Mouse (Mus musculus): ENCODE data around the gene Myh14. TPM values are rescaled to one million over a fixed set of nuclear protein-coding genes. Genes with fewer than 3 reads are reported as not detected.

The Myh14 gene
- polyA plus RNA-seq, 1 experiment from 2014 or later: 1.6 TPM

DNA sequence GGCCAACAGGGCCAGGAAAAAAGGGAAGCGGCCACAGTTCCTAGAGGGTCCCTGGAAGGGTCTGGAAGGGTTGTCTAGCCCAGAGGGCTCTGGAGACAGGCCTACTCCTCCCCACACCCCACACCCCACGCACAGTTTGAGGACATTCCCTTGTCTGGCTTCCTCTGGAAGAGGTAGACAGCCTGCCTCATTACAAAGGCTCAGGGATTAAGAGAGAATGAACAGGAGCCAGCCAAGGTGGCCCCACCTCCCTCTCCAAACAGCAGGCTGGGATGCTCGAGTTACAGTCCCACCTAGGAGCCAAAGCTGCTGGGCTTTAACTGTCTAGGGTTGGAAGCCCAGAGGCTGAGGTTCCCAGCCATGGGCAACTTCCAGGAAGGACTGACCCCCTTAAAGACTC is 8.1 kb downstream of the Myh14 start:
- 13% methylated on average over 3 of the region's 3 CpGs for WGBS
- Histone ChIP-seq H3K36me3 (ENCODE audit: control insufficient read depth, insufficient read depth) (no peaks in the 10 kb centered on the region), H3K9me3 (ENCODE audit: control insufficient read depth, low read length) (0 out of 2 replicates have a peak, but pooled peaks cover 2% of the 10 kb centered on the region), H3K9ac (replicated peaks; ENCODE audit: low read depth, low read length) (no peak overlapping the region), H3K27me3 (replicated peaks; ENCODE audit: control insufficient read depth, insufficient read depth, low read length) (no peaks in the 10 kb centered on the region), H3K27ac (ENCODE audit: low read length) (no peak overlapping the region), H3K4me1 (replicated peaks; ENCODE audit: control insufficient read depth, insufficient read depth, low read length) (no peaks in the 10 kb centered on the region), H3K4me2 (ENCODE audit: low read length) (no peak overlapping the region), H3K4me3 (replicated peaks; ENCODE audit: low read length) (no peak overlapping the region)
- no peak for ATAC-seq

DNA sequence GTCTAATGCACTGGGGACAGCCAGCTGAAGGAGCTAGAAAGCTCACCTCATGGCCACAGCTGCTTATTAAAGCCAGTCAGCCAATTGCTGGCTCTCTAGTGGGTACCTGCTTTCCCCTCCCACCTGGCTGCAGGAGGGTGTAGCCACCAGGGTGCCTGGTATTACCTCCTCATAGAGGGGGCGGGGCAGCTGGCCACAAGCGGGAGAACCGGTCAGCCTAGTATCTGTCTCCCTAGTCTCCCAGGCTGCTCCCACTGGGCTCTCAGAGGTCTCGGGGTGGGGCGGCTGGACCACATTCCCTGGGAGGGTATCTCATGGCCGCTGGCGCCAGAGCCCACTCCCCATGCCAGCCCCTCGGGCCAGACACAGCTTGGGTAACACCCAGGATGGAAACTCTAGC is 8.5 kb downstream of the Myh14 start:
- Histone ChIP-seq H3K27me3 (replicated peaks; ENCODE audit: control insufficient read depth, insufficient read depth, low read length) (no peaks in the 10 kb centered on the region), H3K9me3 (ENCODE audit: control insufficient read depth, low read length) (0 out of 2 replicates have a peak, but pooled peaks cover 2% of the 10 kb centered on the region), H3K9ac (replicated peaks; ENCODE audit: low read depth, low read length) (no peak overlapping the region), H3K4me1 (replicated peaks; ENCODE audit: control insufficient read depth, insufficient read depth, low read length) (no peaks in the 10 kb centered on the region), H3K36me3 (ENCODE audit: control insufficient read depth, insufficient read depth) (no peaks in the 10 kb centered on the region), H3K4me3 (replicated peaks; ENCODE audit: low read length) (no peak overlapping the region), H3K4me2 (ENCODE audit: low read length) (no peak overlapping the region), H3K27ac (ENCODE audit: low read length) (no peak overlapping the region)
- WGBS: 17% methylated on average over 8 of the region's 8 CpGs
- no peak for ATAC-seq

GRCm38 (mm10) chr7:44661219-44661618 is 9.4 kb downstream of the Myh14 start:
- Histone ChIP-seq H3K36me3 (ENCODE audit: control insufficient read depth, insufficient read depth) (no peaks in the 10 kb centered on the region), H3K4me1 (replicated peaks; ENCODE audit: control insufficient read depth, insufficient read depth, low read length) (no peaks in the 10 kb centered on the region), H3K27me3 (replicated peaks; ENCODE audit: control insufficient read depth, insufficient read depth, low read length) (no peaks in the 10 kb centered on the region), H3K4me2 (ENCODE audit: low read length) (no peak overlapping the region), H3K9me3 (ENCODE audit: control insufficient read depth, low read length) (no peaks in the 10 kb centered on the region), H3K9ac (replicated peaks; ENCODE audit: low read depth, low read length) (no peak overlapping the region), H3K4me3 (replicated peaks; ENCODE audit: low read length) (no peak overlapping the region), H3K27ac (ENCODE audit: low read length) (no peak overlapping the region)
- WGBS: 77% methylated on average over 5 of the region's 5 CpGs
- no peak; the same call in 1 of the 2 replicates for ATAC-seq

DNA sequence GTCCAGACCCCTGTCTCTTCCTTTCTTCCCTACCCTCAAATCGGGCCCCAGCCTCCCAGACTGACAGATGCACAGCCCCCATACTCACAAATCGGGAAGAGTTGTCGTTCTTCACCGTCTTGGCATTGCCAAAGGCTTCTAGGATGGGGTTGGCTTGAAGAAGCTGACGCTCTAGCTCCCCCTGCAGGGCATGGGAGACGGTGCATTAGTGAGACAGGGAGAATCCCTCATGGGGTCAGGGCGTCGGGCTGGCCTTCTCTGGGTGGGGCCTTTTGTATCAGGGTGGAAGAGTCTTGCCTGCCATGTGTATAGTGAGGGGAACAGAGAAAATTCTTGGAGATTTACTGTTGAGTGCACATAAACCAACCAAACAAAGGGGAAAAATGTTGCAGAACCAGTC is 15.1 kb downstream of the Myh14 start:
- Histone ChIP-seq H3K9me3 (ENCODE audit: control insufficient read depth, low read length) (no peaks in the 10 kb centered on the region), H3K9ac (replicated peaks; ENCODE audit: low read depth, low read length) (no peak overlapping the region), H3K36me3 (ENCODE audit: control insufficient read depth, insufficient read depth) (no peaks in the 10 kb centered on the region), H3K4me1 (replicated peaks; ENCODE audit: control insufficient read depth, insufficient read depth, low read length) (no peaks in the 10 kb centered on the region), H3K4me2 (ENCODE audit: low read length) (no peak overlapping the region), H3K4me3 (replicated peaks; ENCODE audit: low read length) (no peak overlapping the region), H3K27me3 (replicated peaks; ENCODE audit: control insufficient read depth, insufficient read depth, low read length) (no peaks in the 10 kb centered on the region), H3K27ac (ENCODE audit: low read length) (no peak overlapping the region)
- 14% methylated on average over 8 of the region's 8 CpGs for WGBS
- ATAC-seq: no peak

GRCm38 (mm10) chr7:44653773-44654172 is 16.9 kb downstream of the Myh14 start:
- Histone ChIP-seq H3K4me3 (replicated peaks; ENCODE audit: low read length) (no peak overlapping the region), H3K9me3 (ENCODE audit: control insufficient read depth, low read length) (no peaks in the 10 kb centered on the region), H3K27me3 (replicated peaks; ENCODE audit: control insufficient read depth, insufficient read depth, low read length) (no peaks in the 10 kb centered on the region), H3K4me2 (ENCODE audit: low read length) (no peak overlapping the region), H3K9ac (replicated peaks; ENCODE audit: low read depth, low read length) (no peak overlapping the region), H3K36me3 (ENCODE audit: control insufficient read depth, insufficient read depth) (no peaks in the 10 kb centered on the region), H3K27ac (ENCODE audit: low read length) (no peak overlapping the region), H3K4me1 (replicated peaks; ENCODE audit: control insufficient read depth, insufficient read depth, low read length) (no peaks in the 10 kb centered on the region)
- ATAC-seq: no peak
- 46% methylated on average over 8 of the region's 8 CpGs for WGBS

DNA sequence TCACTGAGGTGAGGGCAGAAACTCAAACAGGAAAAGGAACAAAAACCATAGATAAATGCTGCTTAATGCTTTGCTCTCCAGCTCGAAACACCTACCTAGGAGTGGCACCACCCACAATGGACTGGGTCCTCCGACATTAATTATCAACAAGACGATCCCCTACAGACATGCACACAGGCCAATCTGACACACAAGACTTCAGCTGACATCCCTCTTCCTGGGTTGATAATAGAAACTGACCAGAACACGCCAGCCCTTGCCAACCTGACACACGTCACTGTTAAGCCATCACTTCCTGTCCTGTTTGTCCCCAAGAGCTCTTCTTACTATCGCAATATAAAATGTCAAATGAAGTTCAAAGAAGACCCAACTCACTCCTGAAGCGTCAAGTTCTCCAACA is 19.2 kb downstream of the Myh14 start:
- Histone ChIP-seq H3K36me3 (ENCODE audit: control insufficient read depth, insufficient read depth) (no peaks in the 10 kb centered on the region), H3K4me2 (ENCODE audit: low read length) (no peak overlapping the region), H3K4me3 (replicated peaks; ENCODE audit: low read length) (no peak overlapping the region), H3K27ac (ENCODE audit: low read length) (no peak overlapping the region), H3K4me1 (replicated peaks; ENCODE audit: control insufficient read depth, insufficient read depth, low read length) (no peaks in the 10 kb centered on the region), H3K27me3 (replicated peaks; ENCODE audit: control insufficient read depth, insufficient read depth, low read length) (no peaks in the 10 kb centered on the region), H3K9me3 (ENCODE audit: control insufficient read depth, low read length) (no peaks in the 10 kb centered on the region), H3K9ac (replicated peaks; ENCODE audit: low read depth, low read length) (no peak overlapping the region)
- 79% methylated on average over 7 of the region's 7 CpGs for WGBS
- no peak for ATAC-seq

- Histone ChIP-seq H3K4me1 (replicated peaks; ENCODE audit: control insufficient read depth, insufficient read depth, low read length) (peaks cover 7% of the 10 kb centered on the region), H3K4me3 (replicated peaks; ENCODE audit: low read length) (no peak overlapping the region), H3K9me3 (ENCODE audit: control insufficient read depth, low read length) (no peaks in the 10 kb centered on the region), H3K27ac (ENCODE audit: low read length) (no peak overlapping the region), H3K4me2 (ENCODE audit: low read length) (no peak overlapping the region), H3K27me3 (replicated peaks; ENCODE audit: control insufficient read depth, insufficient read depth, low read length) (peaks cover 4% of the 10 kb centered on the region; the same call in 1 of the 2 replicates), H3K9ac (replicated peaks; ENCODE audit: low read depth, low read length) (no peak overlapping the region), H3K36me3 (ENCODE audit: control insufficient read depth, insufficient read depth) (no peaks in the 10 kb centered on the region)
- ATAC-seq: no peak
- 10% methylated on average over 4 of the region's 4 CpGs for WGBS
Observed at GRCm38 (mm10) chr7:44649990-44650389, 20.7 kb downstream of the Myh14 start.

DNA sequence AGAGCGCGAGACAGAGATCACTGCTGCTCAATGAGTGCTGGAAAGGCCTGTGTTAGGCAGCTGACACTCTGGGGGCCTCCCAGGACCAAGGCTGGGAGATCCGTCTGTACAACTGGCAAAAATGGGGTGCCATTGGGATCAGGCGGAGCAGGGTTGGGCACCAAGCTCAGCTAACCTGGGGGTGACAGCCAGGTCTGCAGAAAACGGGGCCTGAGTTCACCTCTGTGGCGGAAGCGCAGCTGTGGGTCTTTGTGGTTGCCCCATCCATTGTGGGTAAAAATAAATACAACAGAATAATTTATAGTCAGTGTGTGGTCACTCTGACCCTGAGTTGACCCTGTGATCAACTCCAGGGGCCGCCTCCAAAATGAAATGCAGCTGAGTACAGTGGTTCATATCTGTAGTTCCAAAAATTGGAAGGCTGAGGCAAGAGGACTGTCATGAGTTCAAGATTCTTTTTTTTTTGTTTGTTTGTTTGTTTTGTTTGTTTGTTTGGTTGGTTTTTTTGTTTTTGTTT is 21.5 kb downstream of the Myh14 start:
- H3K27ac ChIP-seq (ENCODE audit: low read length): no peak overlapping the region
- H3K4me3 ChIP-seq (replicated peaks; ENCODE audit: low read length): no peak overlapping the region
- H3K27me3 ChIP-seq (replicated peaks; ENCODE audit: control insufficient read depth, insufficient read depth, low read length): peaks cover 4% of the 10 kb centered on the region; the same call in 1 of the 2 replicates
- H3K36me3 ChIP-seq (ENCODE audit: control insufficient read depth, insufficient read depth): no peaks in the 10 kb centered on the region
- H3K9ac ChIP-seq (replicated peaks; ENCODE audit: low read depth, low read length): no peak overlapping the region
- 85% methylated on average over 8 of the region's 8 CpGs for WGBS
- no peak overlapping the region for H3K4me2 ChIP-seq (ENCODE audit: low read length)
- H3K4me1 ChIP-seq (replicated peaks; ENCODE audit: control insufficient read depth, insufficient read depth, low read length): peaks cover 7% of the 10 kb centered on the region
- no peaks in the 10 kb centered on the region for H3K9me3 ChIP-seq (ENCODE audit: control insufficient read depth, low read length)
- no peak for ATAC-seq

DNA sequence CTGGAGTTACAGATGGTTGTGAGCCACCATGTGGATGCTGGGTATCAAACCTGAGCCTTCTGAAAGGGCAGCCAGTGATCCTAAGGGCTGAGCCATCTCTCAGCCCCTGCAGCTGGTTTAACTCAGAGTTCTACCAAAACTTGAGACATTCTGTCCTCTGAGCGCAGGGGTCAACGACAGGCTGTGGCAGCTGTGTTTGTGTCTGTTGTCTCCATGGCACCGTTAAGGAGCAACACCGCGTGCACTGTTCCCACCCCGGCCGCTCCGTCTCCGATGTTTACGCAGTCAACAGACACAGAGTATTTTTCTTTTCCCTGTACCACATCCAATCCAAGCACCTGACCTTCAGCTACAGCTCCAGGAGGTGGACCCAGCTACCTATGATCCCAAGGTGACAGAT is 22.9 kb downstream of the Myh14 start:
- Histone ChIP-seq H3K27ac (ENCODE audit: low read length) (no peak overlapping the region), H3K9me3 (ENCODE audit: control insufficient read depth, low read length) (no peaks in the 10 kb centered on the region), H3K36me3 (ENCODE audit: control insufficient read depth, insufficient read depth) (no peaks in the 10 kb centered on the region), H3K4me1 (replicated peaks; ENCODE audit: control insufficient read depth, insufficient read depth, low read length) (peaks cover 7% of the 10 kb centered on the region), H3K4me2 (ENCODE audit: low read length) (no peak overlapping the region), H3K9ac (replicated peaks; ENCODE audit: low read depth, low read length) (no peak overlapping the region), H3K4me3 (replicated peaks; ENCODE audit: low read length) (no peak overlapping the region), H3K27me3 (replicated peaks; ENCODE audit: control insufficient read depth, insufficient read depth, low read length) (peaks cover 4% of the 10 kb centered on the region; the same call in 1 of the 2 replicates)
- WGBS: 77% methylated on average over 10 of the region's 10 CpGs
- ATAC-seq: no peak
